Mouse (Mus musculus) liver, adult 2 months (tissue): Measurements from ENCODE around the gene Ddx41.

Experiments
- CTCF ChIP-seq: fragments of 200-500 bp; IDR thresholded peaks from 2 replicates; pipeline ENCODE4 v1.5.1; 2011; ENCODE audit warnings: low read depth, low read length, control low read depth
- POLR2A ChIP-seq: fragments of 200-500 bp; IDR thresholded peaks from 2 replicates; pipeline ENCODE4 v1.6.1; 2011; ENCODE audit warnings: low read length, control low read depth; ENCODE audit not compliant: insufficient read depth; ENCODE audit errors: extremely low read depth

DNA sequence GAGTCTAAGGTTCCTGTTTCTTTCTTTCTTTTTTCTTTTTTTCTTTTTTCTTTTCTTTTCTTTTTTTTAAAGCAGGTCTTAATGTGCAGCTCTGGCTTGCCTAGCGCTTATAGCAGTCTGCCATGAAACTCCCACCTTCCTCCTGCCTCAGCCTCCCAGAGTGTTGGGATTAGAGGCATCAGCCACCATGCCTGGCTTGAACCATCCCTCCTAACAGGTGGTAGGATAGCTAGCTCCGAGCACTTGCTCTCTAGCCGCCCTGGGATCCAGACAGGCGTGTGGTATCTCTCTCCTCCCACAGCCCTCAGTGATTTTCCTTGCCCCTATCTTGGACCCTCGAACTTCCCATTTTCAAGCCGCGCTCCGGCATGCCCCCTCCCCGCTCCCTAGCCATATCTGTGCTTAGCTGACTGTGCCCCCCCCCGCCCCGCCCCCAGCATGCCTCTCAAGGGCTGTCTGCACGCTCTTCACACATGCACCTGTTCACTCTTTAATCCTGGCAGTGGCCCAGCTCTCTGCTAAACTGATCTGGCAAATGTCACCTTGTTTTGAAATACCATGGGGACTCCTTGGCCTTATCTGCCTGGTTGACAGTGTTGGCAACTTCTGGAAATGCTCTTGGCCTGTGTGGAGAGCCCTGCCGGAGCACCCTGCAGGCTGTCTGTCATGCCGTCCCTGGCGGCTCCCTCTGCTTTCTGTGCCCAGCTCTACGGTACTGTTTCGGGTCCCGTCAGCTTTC lies 41.4 kb downstream of the Ddx41 start:
- TF ChIP-seq CTCF (0 out of 2 replicates have a peak, but pooled peaks have one; percentile 10), POLR2A (no peak)
